Comparison of ENCODE assay signal across 14 mouse cellular contexts in genomic region chr2:170404781-170405573, GRCm38 (mm10). TPM values are rescaled to one million over a fixed set of nuclear protein-coding genes. Genes with fewer than 3 reads are reported as not detected.
DNase-seq lines count a peak whose midpoint lies in the region; ATAC-seq and TF ChIP-seq lines count a peak whose summit lies in the region.
"Had no signal": no experiment of that assay in that cellular context is flagged by ENCODE, and none has a peak within 500 bp of the region (broad histone marks: within the 10 kb centered on the region; RNA-seq: fewer than 3 reads in every experiment).

No protein-coding gene starts in this region.

- no peak overlapping the region for H3K4me3 ChIP-seq in forebrain, embryonic 10.5 days
- H3K4me3 ChIP-seq in forebrain, embryonic 11.5 days (ENCODE audit: low read depth, low read length), result no peak overlapping the region
- H3K4me3 ChIP-seq in hindbrain, embryonic 11.5 days (ENCODE audit: low read depth, low read length), result no peak overlapping the region
- peak overlapping the region; percentile 10; the same call in 1 of the 2 replicates for H3K4me3 ChIP-seq in midbrain, postnatal 0 days (ENCODE audit: low read depth, low read length)
- no peak overlapping the region for H3K4me3 ChIP-seq in kidney, embryonic 14.5 days (ENCODE audit: low read length)
- H3K4me3 ChIP-seq: heart, embryonic 15.5 days; limb, embryonic 12.5 days had no signal

- 27% methylated on average over 18 of the region's 18 CpGs for WGBS in forebrain, embryonic 10.5 days
- WGBS in forebrain, embryonic 11.5 days, result 20% methylated on average over 18 of the region's 18 CpGs
- WGBS in hindbrain, embryonic 11.5 days, result 23% methylated on average over 18 of the region's 18 CpGs
- WGBS in midbrain, postnatal 0 days, result 6% methylated on average over 18 of the region's 18 CpGs
- WGBS in kidney, embryonic 14.5 days, result 29% methylated on average over 18 of the region's 18 CpGs

- no peaks in the 10 kb centered on the region; the same call in 1 of the 2 replicates for H3K9me3 ChIP-seq in forebrain, embryonic 10.5 days
- no peaks in the 10 kb centered on the region for H3K9me3 ChIP-seq in forebrain, embryonic 11.5 days (ENCODE audit: control insufficient read depth, low read length)
- H3K9me3 ChIP-seq in hindbrain, embryonic 11.5 days (ENCODE audit: control insufficient read depth, low read length), result no peaks in the 10 kb centered on the region
- no peaks in the 10 kb centered on the region for H3K9me3 ChIP-seq in midbrain, postnatal 0 days (ENCODE audit: low read length)
- no peaks in the 10 kb centered on the region for H3K9me3 ChIP-seq in kidney, embryonic 14.5 days (ENCODE audit: control insufficient read depth, low read length)
- H3K9me3 ChIP-seq: heart, embryonic 15.5 days; limb, embryonic 12.5 days had no signal

- no peak overlapping the region for H3K4me2 ChIP-seq in forebrain, embryonic 11.5 days (ENCODE audit: low read depth, low read length, severe bottlenecking)
- no peak overlapping the region; the same call in 1 of the 2 replicates for H3K4me2 ChIP-seq in hindbrain, embryonic 11.5 days (replicated peaks; ENCODE audit: low read depth, low read length)
- peak overlapping the region; percentile 38 for H3K4me2 ChIP-seq in midbrain, postnatal 0 days (ENCODE audit: low read depth, low read length, poor library complexity, severe bottlenecking)
- H3K4me2 ChIP-seq in kidney, embryonic 14.5 days (replicated peaks; ENCODE audit: low read depth, low read length), result no peak overlapping the region
- H3K4me2 ChIP-seq: heart, embryonic 15.5 days; limb, embryonic 12.5 days had no signal

- H3K4me1 ChIP-seq in forebrain, embryonic 10.5 days, result peaks cover 48% of the 10 kb centered on the region
- H3K4me1 ChIP-seq in forebrain, embryonic 11.5 days (replicated peaks; ENCODE audit: control insufficient read depth, insufficient read depth, low read length), result no peaks in the 10 kb centered on the region; the same call in 1 of the 2 replicates
- no peaks in the 10 kb centered on the region for H3K4me1 ChIP-seq in hindbrain, embryonic 11.5 days (replicated peaks; ENCODE audit: control insufficient read depth, insufficient read depth, low read length)
- H3K4me1 ChIP-seq in midbrain, postnatal 0 days (ENCODE audit: insufficient read depth, low read length), result peaks cover 13% of the 10 kb centered on the region; the same call in 1 of the 2 replicates
- H3K4me1 ChIP-seq in kidney, embryonic 14.5 days (ENCODE audit: control insufficient read depth, insufficient read depth, low read length), result peaks cover 4% of the 10 kb centered on the region

- no peak for TF ChIP-seq CTCF in midbrain, postnatal 0 days (IDR thresholded peaks at IDR 0.05)

- H3K36me3 ChIP-seq in forebrain, embryonic 10.5 days (replicated peaks), result no peaks in the 10 kb centered on the region
- no peaks in the 10 kb centered on the region for H3K36me3 ChIP-seq in forebrain, embryonic 11.5 days (ENCODE audit: control insufficient read depth, insufficient read depth, low read length)
- H3K36me3 ChIP-seq in hindbrain, embryonic 11.5 days (ENCODE audit: control insufficient read depth, insufficient read depth, low read length), result no peaks in the 10 kb centered on the region
- no peaks in the 10 kb centered on the region for H3K36me3 ChIP-seq in midbrain, postnatal 0 days (ENCODE audit: insufficient read depth, low read length)
- H3K36me3 ChIP-seq in kidney, embryonic 14.5 days (ENCODE audit: control insufficient read depth, insufficient read depth, low read length), result no peaks in the 10 kb centered on the region
- H3K36me3 ChIP-seq: heart, embryonic 15.5 days; limb, embryonic 12.5 days had no signal

- peak; percentile 32 for DNase-seq in forebrain, embryonic 10.5 days (ENCODE audit: extremely low spot score, low spot score)
- DNase-seq in forebrain, embryonic 11.5 days (ENCODE audit: low spot score), result no peak
- DNase-seq in embryo, embryonic 10.5 days (ENCODE audit: low spot score), result peak; percentile 63
- DNase-seq in hindbrain, embryonic 11.5 days (ENCODE audit: low spot score), result peak; percentile 28
- peak; percentile 56 for DNase-seq in midbrain, postnatal 0 days (ENCODE audit: low spot score)
- no peak for DNase-seq in left cerebral cortex, adult 11 months (ENCODE audit: low spot score)
- DNase-seq in adrenal gland, postnatal 25 days, result no peak
- DNase-seq: adrenal gland, postnatal 10 days; cerebellum, adult 9-10 months had no signal

- H3K27ac ChIP-seq in forebrain, embryonic 10.5 days, result peak overlapping the region; percentile 27; the same call in 1 of the 2 replicates
- no peak overlapping the region for H3K27ac ChIP-seq in forebrain, embryonic 11.5 days (ENCODE audit: low read depth, low read length)
- H3K27ac ChIP-seq in hindbrain, embryonic 11.5 days (ENCODE audit: low read depth, low read length), result no peak overlapping the region
- peak overlapping the region; percentile 59 for H3K27ac ChIP-seq in midbrain, postnatal 0 days (ENCODE audit: low read depth, low read length)
- no peak overlapping the region for H3K27ac ChIP-seq in kidney, embryonic 14.5 days (ENCODE audit: low read depth, low read length)
- H3K27ac ChIP-seq: heart, embryonic 15.5 days; kidney, postnatal 0 days; limb, embryonic 12.5 days had no signal

- H3K27me3 ChIP-seq in forebrain, embryonic 10.5 days (ENCODE audit: poor library complexity, severe bottlenecking), result peaks cover 49% of the 10 kb centered on the region
- H3K27me3 ChIP-seq in forebrain, embryonic 11.5 days (ENCODE audit: control insufficient read depth, insufficient read depth, low read length), result no peaks in the 10 kb centered on the region
- H3K27me3 ChIP-seq in hindbrain, embryonic 11.5 days (ENCODE audit: control insufficient read depth, insufficient read depth, low read length), result peaks cover 3% of the 10 kb centered on the region; the same call in 1 of the 2 replicates
- H3K27me3 ChIP-seq in midbrain, postnatal 0 days (ENCODE audit: insufficient read depth, low read length), result no peaks in the 10 kb centered on the region
- peaks cover 8% of the 10 kb centered on the region; the same call in 1 of the 2 replicates for H3K27me3 ChIP-seq in kidney, embryonic 14.5 days (ENCODE audit: control insufficient read depth, insufficient read depth, low read length)

- no peak for ATAC-seq in forebrain, embryonic 11.5 days (replicated peaks; ENCODE audit: low FRiP score)
- ATAC-seq in hindbrain, embryonic 11.5 days (ENCODE audit: low FRiP score), result no peak
- ATAC-seq in midbrain, postnatal 0 days (ENCODE audit: low FRiP score), result peak; percentile 63; the same call in 1 of the 2 replicates
- ATAC-seq in kidney, embryonic 14.5 days (ENCODE audit: low FRiP score, low TSS enrichment), result no peak

- no peak overlapping the region for H3K9ac ChIP-seq in forebrain, embryonic 11.5 days (ENCODE audit: low read length)
- H3K9ac ChIP-seq in hindbrain, embryonic 11.5 days (ENCODE audit: low read depth, low read length), result no peak overlapping the region
- H3K9ac ChIP-seq in midbrain, postnatal 0 days (replicated peaks; ENCODE audit: low read length, poor library complexity, severe bottlenecking), result 0 out of 2 replicates have a peak overlapping the region, but pooled peaks have one; percentile 24
- H3K9ac ChIP-seq in kidney, embryonic 14.5 days (ENCODE audit: low read depth, low read length), result no peak overlapping the region
- H3K9ac ChIP-seq: heart, embryonic 15.5 days; limb, embryonic 12.5 days had no signal

RNA-seq across cellular contexts. Expression of gene Bcas1, which starts 22.7 kb away (rescaled TPM):
- 0.49 and 0.50 TPM in 2 replicates for polyA plus RNA-seq in forebrain, embryonic 10.5 days (2016; fragmentation: Nextera tagmentation; extraction: Ambion mirVana)
- 0.33 and 0.45 TPM in 2 replicates for polyA plus RNA-seq in forebrain, embryonic 11.5 days (2014; fragmentation: Nextera tagmentation; extraction: Ambion mirVana)
- polyA plus RNA-seq in hindbrain, embryonic 11.5 days (2014; fragmentation: Nextera tagmentation; extraction: Ambion mirVana), result 1.8 and 1.9 TPM in 2 replicates
- 9.4 and 9.6 TPM in 2 replicates for total RNA-seq in midbrain, postnatal 0 days (2014; rRNA removed)
- polyA plus RNA-seq in midbrain, postnatal 0 days (2015; fragmentation: Nextera tagmentation; extraction: Ambion mirVana), result 7.5 and 8.5 TPM in 2 replicates
- 0.33 TPM in 1 of 2 replicates, not detected in the other for total RNA-seq in adrenal gland, postnatal 25 days (2021)
- 0.64 TPM in 1 of 2 replicates, not detected in the other for polyA plus RNA-seq in kidney, embryonic 14.5 days (2014; fragmentation: Nextera tagmentation; extraction: Ambion mirVana)
- total RNA-seq: megakaryocyte, adult 5-6 weeks had no signal

Comparison
In these comparisons a context has a peak if more than half of its experiments do, and no peak if none do; other contexts are left out.
1. DNase-seq: peak in forebrain, embryonic 10.5 days (single experiment), embryo, embryonic 10.5 days (single experiment), hindbrain, embryonic 11.5 days (single experiment) and midbrain, postnatal 0 days (single experiment); none in forebrain, embryonic 11.5 days (single experiment), left cerebral cortex, adult 11 months (single experiment) and adrenal gland, postnatal 25 days (single experiment).
2. H3K27ac ChIP-seq: peak in forebrain, embryonic 10.5 days (single experiment) and midbrain, postnatal 0 days (single experiment); none in forebrain, embryonic 11.5 days (single experiment), hindbrain, embryonic 11.5 days (single experiment) and kidney, embryonic 14.5 days (single experiment).